Mouse (Mus musculus): Measurements from ENCODE around the gene Tmem40. TPM values are rescaled to one million over a fixed set of nuclear protein-coding genes. Genes with fewer than 3 reads are reported as not detected.

Gene Tmem40
- total RNA-seq, 2 experiments from 2014 or later: 0.42 to 0.44 TPM

GRCm38 (mm10) chr6:115692163-115692950, 69.9 kb downstream of the Tmem40 start:
- Histone ChIP-seq H3K27ac (no peak overlapping the region), H3K4me3 (no peak overlapping the region)
- TF ChIP-seq CTCF (conservative IDR thresholded peaks at IDR 0.05): no peak
- DNase-seq (ENCODE audit: low spot score in 2 of 2): no peak

GRCm38 (mm10) chr6:115690105-115690504, 72.1 kb downstream of the Tmem40 start:
- DNase-seq (ENCODE audit: low spot score in 2 of 2): no peak
- Histone ChIP-seq H3K4me3 (no peak overlapping the region), H3K27ac (no peak overlapping the region)
- no peak for TF ChIP-seq CTCF (conservative IDR thresholded peaks at IDR 0.05)

GRCm38 (mm10) chr6:115688589-115688988, 73.6 kb downstream of the Tmem40 start:
- no peak overlapping the region for H3K4me3 ChIP-seq
- H3K27ac ChIP-seq: no peak overlapping the region
- no peak for DNase-seq (ENCODE audit: low spot score in 2 of 2)
- TF ChIP-seq CTCF (conservative IDR thresholded peaks at IDR 0.05): no peak

GRCm38 (mm10) chr6:115687753-115688152, 74.5 kb downstream of the Tmem40 start:
- TF ChIP-seq CTCF (conservative IDR thresholded peaks at IDR 0.05): no peak
- no peak for DNase-seq (ENCODE audit: low spot score in 2 of 2)
- no peak overlapping the region for H3K4me3 ChIP-seq
- no peak overlapping the region for H3K27ac ChIP-seq

- Histone ChIP-seq H3K4me3 (no peak overlapping the region), H3K27ac (no peak overlapping the region)
- DNase-seq (ENCODE audit: low spot score in 2 of 2): no peak
- TF ChIP-seq CTCF (conservative IDR thresholded peaks at IDR 0.05): no peak
These were observed 77.2 kb downstream of the Tmem40 start for GRCm38 (mm10) chr6:115684851-115685646.

- Histone ChIP-seq H3K4me3 (no peak overlapping the region), H3K27ac (no peak overlapping the region)
- no peak for TF ChIP-seq CTCF (conservative IDR thresholded peaks at IDR 0.05)
- DNase-seq (ENCODE audit: low spot score in 2 of 2): no peak
These were observed 77.9 kb downstream of the Tmem40 start for GRCm38 (mm10) chr6:115684271-115684670.

- TF ChIP-seq CTCF (conservative IDR thresholded peaks at IDR 0.05): no peak
- DNase-seq (ENCODE audit: low spot score in 2 of 2): no peak
- no peak overlapping the region for H3K4me3 ChIP-seq
- no peak overlapping the region for H3K27ac ChIP-seq
These were observed 81.1 kb downstream of the Tmem40 start for GRCm38 (mm10) chr6:115681066-115681465.

Small RNA genes lying within 50 kb of the gene (microRNA-seq; reads per million reads assigned to microRNA genes)
- 0 reads per million in 2 experiments for gene Mir7660

Other genes with a start within 250 kb of the Tmem40 start
- gene Tsen2, start 217.7 kb downstream of the Tmem40 start, total RNA-seq (2021): 10 to 100 TPM; 26.2 to 27.1 TPM
- gene Mkrn2os, start 169.8 kb downstream of the Tmem40 start, total RNA-seq (2021): not detected
- gene Mkrn2, start 160.5 kb downstream of the Tmem40 start, total RNA-seq (2021): 10 to 100 TPM; 31.6 to 35.4 TPM
- 10 to 100 TPM; 81.8 to 98.6 TPM for gene Raf1, start 85.8 kb downstream of the Tmem40 start, total RNA-seq (2021)
- 1 to 10 TPM; 3.2 to 4.0 TPM for gene Cand2, start 12.1 kb upstream of the Tmem40 start, total RNA-seq (2021)
- 100 to 1,000 TPM; 488 to 493 TPM for gene Rpl32, start 46.3 kb upstream of the Tmem40 start, total RNA-seq (2021)
- gene Efcab12, start 76.0 kb upstream of the Tmem40 start, total RNA-seq (2021): 1 to 10 TPM; 3.9 to 4.5 TPM
- gene Mbd4, start 91.0 kb upstream of the Tmem40 start, total RNA-seq (2021): 1 to 10 TPM; 6.3 to 6.8 TPM
- gene Ift122, start 91.1 kb upstream of the Tmem40 start, total RNA-seq (2021): 10 to 100 TPM; 30.3 TPM
- gene Rho, start 169.3 kb upstream of the Tmem40 start, total RNA-seq (2021): 1 to 10 TPM in 1 of 2 experiments, under 1 TPM in 1; 0.49 to 1.1 TPM
- gene H1foo, start 182.5 kb upstream of the Tmem40 start, total RNA-seq (2021): not detected
- 10 to 100 TPM; 16.6 to 24.4 TPM for gene Plxnd1, start 232.6 kb upstream of the Tmem40 start, total RNA-seq (2021)